Mouse (Mus musculus): Measurements from ENCODE around the gene Zfp369. TPM values are rescaled to one million over a fixed set of nuclear protein-coding genes. Genes with fewer than 3 reads are reported as not detected.
"Not testable (repeated sequence)": the region's sequence is repeated elsewhere in the genome, so short reads cannot be mapped to it uniquely, and the experiment has no call there.

Gene Zfp369
- total RNA-seq (2021), result 10 to 100 TPM; 21.9 to 26.0 TPM

GRCm38 (mm10) chr13:65278383-65279341 is at the start of gene Zfp369:
Gene Zfp369 (plus strand): TSS chr13:65278814.
- DNase-seq, result peak; percentile 95
- intact Hi-C loops (cut with DNase I), result loop anchor here (1.0 to 10.0 kb wide), 2 partner anchors 37 to 164 kb away; partner anchors contain the start of gene Mfsd14b

GRCm38 (mm10) chr13:65237211-65237610 is 41.4 kb upstream of the Zfp369 start:
- intact Hi-C loops (cut with DNase I), result no loop called here
- no peak for DNase-seq

GRCm38 (mm10) chr13:65240509-65241098 is 38.0 kb upstream of the Zfp369 start:
- DNase-seq, result peak in 1 of 2 experiments; percentile 94
- intact Hi-C loops (cut with DNase I), result loop anchor here (1.0 to 10.0 kb wide), 3 partner anchors 38 to 796 kb away; partner anchors contain the start of genes Mfsd14b and Zfp369

GRCm38 (mm10) chr13:65241099-65241626 is 37.5 kb upstream of the Zfp369 start:
- peak; percentile 96 to 97 for DNase-seq
- intact Hi-C loops (cut with DNase I), result loop anchor here (1.0 to 10.0 kb wide), 3 partner anchors 37 to 796 kb away; partner anchors contain the start of genes Mfsd14b and Zfp369

- intact Hi-C loops (cut with DNase I), result loop anchor here (1.0 to 10.0 kb wide), 3 partner anchors 37 to 797 kb away; partner anchors contain the start of genes Mfsd14b and Zfp369
Measured at GRCm38 (mm10) chr13:65241627-65242318, 36.8 kb upstream of the Zfp369 start.

GRCm38 (mm10) chr13:65242319-65242787 is 36.3 kb upstream of the Zfp369 start:
- intact Hi-C loops (cut with DNase I), result loop anchor here (5.0 to 10.0 kb wide), 2 partner anchors 130 to 798 kb away; partner anchors contain the start of gene Mfsd14b
- DNase-seq, result no peak

More at GRCm38 (mm10) chr13:65241627-65242318, 36.8 kb upstream of the Zfp369 start:
- DNase-seq, result no peak

GRCm38 (mm10) chr13:65243273-65243672 is 35.3 kb upstream of the Zfp369 start:
- DNase-seq, result no peak
- intact Hi-C loops (cut with DNase I), result loop anchor here (5.0 to 10.0 kb wide), 2 partner anchors 131 to 798 kb away; partner anchors contain the start of gene Mfsd14b

- no peak for DNase-seq
- intact Hi-C loops (cut with DNase I), result no loop called here
Measured at GRCm38 (mm10) chr13:65258175-65258954, 20.2 kb upstream of the Zfp369 start.

- intact Hi-C loops (cut with DNase I), result no loop called here
- DNase-seq, result no peak
Measured at GRCm38 (mm10) chr13:65259239-65259638, 19.4 kb upstream of the Zfp369 start, which contains the start of gene Gm10775. Gene Gm10775 (plus strand): TSS chr13:65259539.

- intact Hi-C loops (cut with DNase I), result no loop called here
- no peak for DNase-seq
Measured at GRCm38 (mm10) chr13:65262086-65262485, 16.5 kb upstream of the Zfp369 start.

- intact Hi-C loops (cut with DNase I), result loop anchor here (1.0 to 10.0 kb wide), 2 partner anchors 37 to 163 kb away; partner anchors contain the start of gene Mfsd14b
- DNase-seq, result no peak
Measured at GRCm38 (mm10) chr13:65277994-65278382, 626 bp upstream of the Zfp369 start.

GRCm38 (mm10) chr13:65286771-65287170 is 8.2 kb downstream of the Zfp369 start:
- DNase-seq, result no peak
- intact Hi-C loops (cut with DNase I), result loop anchor here (1.0 kb wide), 1 partner anchor 17 kb away; no protein-coding TSS in a partner anchor

- no peak for DNase-seq
- intact Hi-C loops (cut with DNase I), result no loop called here
Measured at GRCm38 (mm10) chr13:65296354-65296753, 17.7 kb downstream of the Zfp369 start.

GRCm38 (mm10) chr13:65310849-65311248 is 32.2 kb downstream of the Zfp369 start:
- intact Hi-C loops (cut with DNase I), result loop anchor here (1.0 to 5.0 kb wide), 2 partner anchors 135 to 869 kb away; no protein-coding TSS in a partner anchor

GRCm38 (mm10) chr13:65311311-65311755 is 32.7 kb downstream of the Zfp369 start:
- no peak for DNase-seq
- intact Hi-C loops (cut with DNase I), result loop anchor here (1.0 to 5.0 kb wide), 2 partner anchors 135 to 869 kb away; no protein-coding TSS in a partner anchor

More at GRCm38 (mm10) chr13:65310849-65311248, 32.2 kb downstream of the Zfp369 start:
- peak; percentile 42 to 49 for DNase-seq

- no peak for DNase-seq
- intact Hi-C loops (cut with DNase I), result loop anchor here (1.0 to 5.0 kb wide), 2 partner anchors 136 to 870 kb away; no protein-coding TSS in a partner anchor
Measured at GRCm38 (mm10) chr13:65311826-65312225, 33.2 kb downstream of the Zfp369 start.

- intact Hi-C loops (cut with DNase I); DNase-seq: not testable (repeated sequence)
Measured at GRCm38 (mm10) chr13:65348501-65348900, 69.9 kb downstream of the Zfp369 start.

GRCm38 (mm10) chr13:65351768-65352167 is 73.2 kb downstream of the Zfp369 start:
- DNase-seq; intact Hi-C loops (cut with DNase I): not testable (repeated sequence)

Measured in heart, postnatal 36 days (tissue).